Mouse (Mus musculus): Measurements from ENCODE around the gene Spdef.

GRCm38 (mm10) chr17:27777823-27778222 is 49.1 kb upstream of the Spdef start:
- TF ChIP-seq CTCF (IDR thresholded peaks at IDR 0.05; ENCODE audit: low read depth), result no peak
- no peak for TF ChIP-seq EP300 (optimal IDR thresholded peaks at IDR 0.05)

Data from stomach, postnatal 0 days (tissue).